Mouse (Mus musculus): ENCODE measurements at regions not wholly inside any gene's neighbourhood (a gene's known extent, or its start where the extent isn't known, plus 50 kb on each side); places are given as distances from the start of the nearest gene placed in this dataset.

DNA sequence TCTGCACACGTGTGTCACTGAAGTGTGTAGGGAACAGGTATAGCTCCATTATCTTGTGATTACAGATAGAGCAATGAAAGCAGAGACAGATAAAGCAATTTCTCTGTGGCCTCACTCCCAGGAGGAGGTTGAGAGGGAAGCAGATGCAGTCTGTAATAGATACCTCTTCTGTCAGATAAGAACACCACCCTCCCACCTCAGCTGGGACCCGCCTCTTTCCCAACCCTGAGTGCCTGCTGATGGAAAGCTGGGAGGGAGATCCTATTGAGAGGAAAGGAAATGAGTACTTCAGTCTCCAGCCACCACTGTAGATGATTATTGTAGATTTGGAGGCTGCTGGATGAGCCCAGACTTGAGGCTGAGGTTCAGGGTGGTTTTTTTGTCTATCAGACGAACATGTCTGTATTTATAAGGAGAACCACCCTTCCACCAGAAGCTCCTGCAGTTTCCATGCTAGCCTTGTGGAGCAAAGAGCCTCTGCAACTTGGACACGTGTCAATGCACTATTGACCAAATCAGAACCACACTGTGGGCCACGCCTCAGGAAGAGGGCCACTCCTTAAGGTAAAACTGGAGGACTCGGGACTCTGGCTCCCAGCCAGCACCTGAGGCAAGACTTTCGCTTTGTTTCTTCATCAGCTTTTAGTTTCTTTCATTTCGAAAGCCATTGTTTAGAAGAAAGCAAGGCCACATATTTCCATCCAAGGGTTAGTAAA is 55.3 kb upstream of the Plekha5 start:
- no peak for DNase-seq

DNA sequence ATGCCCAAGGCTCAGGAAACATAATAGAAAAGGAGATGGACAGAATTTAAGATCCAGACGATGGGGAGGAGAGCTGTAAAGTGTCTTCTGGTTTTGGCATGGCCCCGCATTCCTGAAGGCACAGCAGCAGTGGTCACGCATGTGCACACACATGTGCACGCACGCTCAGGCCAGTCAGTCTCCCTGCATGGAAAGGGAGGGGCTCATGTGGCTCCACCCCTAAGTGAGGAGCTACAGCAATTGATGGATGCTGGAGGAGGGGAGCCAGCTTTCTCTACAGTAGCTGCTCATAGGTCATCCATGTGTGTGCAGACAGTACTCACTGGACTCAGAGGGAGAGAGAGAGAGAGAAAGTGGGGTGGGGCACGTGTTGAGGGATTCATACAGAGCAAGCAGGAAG is 56.6 kb upstream of the Plekha5 start:
- no peak for DNase-seq

DNA sequence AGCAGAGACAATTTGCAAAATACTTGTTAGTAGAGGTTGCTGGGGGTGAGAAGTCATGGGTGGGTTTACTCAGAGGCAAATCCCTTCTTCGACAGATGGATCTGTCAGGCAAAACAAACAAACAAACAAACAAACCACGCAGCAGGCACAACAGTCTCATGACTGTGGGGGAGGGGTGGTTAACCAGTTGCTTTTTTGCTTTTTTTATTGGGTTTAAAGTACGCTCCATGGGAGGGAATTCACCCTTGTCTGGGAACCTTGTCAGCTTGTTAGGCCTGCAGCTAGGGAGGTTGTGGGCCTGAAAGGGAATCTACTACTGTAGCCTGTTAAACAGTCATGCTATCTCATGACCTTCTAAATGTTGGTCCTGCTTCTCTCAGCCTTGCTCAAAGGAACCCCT is 57.1 kb upstream of the Plekha5 start:
- no peak for DNase-seq

DNA sequence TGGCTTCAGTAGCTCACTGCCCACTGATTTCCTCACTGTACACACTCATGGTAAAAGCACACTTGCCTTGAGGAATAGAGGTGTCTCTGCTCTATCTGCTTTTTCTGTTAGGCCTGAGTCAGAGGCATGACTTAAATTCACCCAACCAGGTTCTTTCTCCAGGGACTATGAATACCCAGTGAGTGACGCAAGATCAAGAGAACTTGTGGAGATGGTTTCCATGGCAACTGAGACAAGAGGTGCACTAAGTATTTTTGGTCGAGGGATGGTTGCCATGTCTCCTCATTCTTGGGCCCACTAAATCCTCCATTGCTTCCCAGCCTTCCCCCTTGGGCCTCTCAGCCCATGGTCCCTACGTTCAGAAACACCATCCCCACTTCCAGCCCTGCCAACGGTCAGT is 62.9 kb upstream of the Plekha5 start:
- no peak for DNase-seq

DNA sequence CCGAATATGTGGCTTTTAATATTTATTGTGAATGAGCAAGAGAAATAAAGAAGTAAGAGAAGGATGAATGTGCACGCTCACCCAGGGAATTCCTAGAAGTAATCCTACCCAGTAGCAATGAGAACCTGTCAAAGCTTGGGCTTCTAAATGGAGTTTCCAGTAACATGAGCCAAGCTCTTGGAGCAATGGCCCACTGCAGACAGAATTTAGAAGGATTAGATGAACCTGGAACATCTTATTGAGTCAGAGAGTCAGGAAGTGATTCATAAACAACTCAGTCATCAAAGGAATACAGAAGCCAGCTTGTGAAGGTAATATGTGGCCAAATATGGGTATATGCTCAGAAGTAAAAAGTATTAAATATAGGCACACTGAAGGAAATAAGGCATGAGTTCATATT is 66.0 kb upstream of the Plekha5 start:
- DNase-seq: no peak

DNA sequence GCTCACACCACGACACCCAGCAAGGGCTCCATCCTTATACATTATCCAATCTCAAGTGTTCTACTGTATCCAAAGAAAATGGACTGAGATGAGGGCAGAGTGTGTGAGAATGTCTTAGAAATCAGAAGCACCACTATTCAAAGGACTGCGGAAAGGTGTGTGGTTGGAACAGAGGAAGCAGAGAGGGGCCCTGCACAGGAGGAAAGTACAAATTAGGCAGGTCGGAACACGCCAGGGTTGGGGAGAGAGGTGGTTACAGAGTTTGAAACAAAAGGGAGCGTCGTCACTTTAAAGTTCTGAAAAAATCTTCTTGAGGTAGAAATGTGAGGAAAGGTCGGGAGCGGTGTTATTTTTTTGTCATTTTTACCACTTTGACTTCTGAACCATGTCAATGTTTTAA is 66.6 kb upstream of the Plekha5 start:
- DNase-seq: no peak

DNA sequence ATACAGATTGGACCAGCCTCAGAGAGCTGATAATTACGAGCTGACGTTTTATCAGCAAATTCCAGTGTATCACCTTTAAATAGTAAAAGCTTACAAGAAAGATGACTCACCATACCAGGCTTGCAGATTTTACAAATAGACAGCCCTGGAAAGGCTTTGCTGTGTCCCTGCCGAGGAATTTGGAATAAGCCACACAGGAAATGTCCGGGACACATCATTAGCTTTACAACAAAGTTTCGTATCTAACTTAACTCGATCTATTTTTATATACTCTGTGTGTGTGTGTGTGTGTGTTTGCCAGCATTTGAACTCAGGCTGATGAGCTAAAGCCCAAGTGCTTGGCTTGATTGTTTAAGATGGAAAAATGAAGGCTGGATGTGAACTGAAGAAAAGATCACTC is 69.8 kb upstream of the Plekha5 start:
- DNase-seq: no peak

DNA sequence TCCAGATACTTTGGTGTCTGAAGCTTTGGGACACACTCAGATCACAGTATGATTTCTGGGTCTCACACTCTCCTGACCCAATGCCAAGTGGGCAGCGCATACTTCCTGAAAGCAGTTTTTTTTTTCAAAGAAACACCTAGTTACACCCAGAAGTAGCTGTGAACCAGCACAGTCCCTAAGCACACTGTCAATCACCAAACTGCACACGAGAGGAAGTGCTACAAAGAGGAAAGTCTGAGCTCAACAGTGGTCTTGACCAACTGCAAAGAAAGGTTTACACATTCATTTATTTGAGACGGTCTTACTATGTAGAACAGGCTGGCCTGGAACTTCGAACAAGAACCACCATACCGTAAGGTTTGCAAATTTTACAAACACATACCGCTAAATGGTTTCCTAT is 70.2 kb upstream of the Plekha5 start:
- no peak for DNase-seq

DNA sequence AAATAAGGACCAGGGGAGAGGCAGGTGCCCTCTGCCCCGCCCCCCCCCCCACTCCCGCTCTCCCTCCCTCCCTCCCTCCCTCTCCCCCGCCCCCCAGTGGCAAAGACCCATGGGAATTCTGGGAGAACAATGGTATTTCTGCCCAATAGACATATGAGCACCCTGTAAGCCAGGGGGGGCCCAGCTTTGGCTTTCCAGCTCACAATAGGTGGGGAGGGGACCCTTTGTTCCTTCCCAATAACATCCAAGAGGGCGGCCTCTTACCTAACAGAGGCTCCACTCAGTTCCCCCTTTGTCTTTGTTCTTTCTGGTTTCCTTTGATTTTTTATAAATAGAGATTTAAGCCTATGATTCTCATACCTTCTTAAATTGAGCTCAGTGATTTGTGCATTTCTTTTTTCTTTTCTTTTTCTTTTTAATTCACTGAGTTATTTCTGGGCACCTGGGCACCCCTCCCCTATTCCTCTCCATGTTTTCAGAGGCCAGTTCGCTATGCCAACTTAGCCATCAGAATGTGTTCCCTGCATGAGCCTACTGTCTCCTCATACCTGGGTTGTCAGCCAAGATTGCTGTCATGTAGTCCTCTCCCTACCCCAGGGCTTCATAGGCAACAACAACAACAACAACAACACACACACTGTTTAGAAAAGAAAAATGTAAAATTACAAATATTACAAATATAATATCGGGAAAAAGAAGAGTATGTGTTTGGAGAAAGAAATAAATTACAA is 72.3 kb upstream of the Plekha5 start:
- DNase-seq: no peak

DNA sequence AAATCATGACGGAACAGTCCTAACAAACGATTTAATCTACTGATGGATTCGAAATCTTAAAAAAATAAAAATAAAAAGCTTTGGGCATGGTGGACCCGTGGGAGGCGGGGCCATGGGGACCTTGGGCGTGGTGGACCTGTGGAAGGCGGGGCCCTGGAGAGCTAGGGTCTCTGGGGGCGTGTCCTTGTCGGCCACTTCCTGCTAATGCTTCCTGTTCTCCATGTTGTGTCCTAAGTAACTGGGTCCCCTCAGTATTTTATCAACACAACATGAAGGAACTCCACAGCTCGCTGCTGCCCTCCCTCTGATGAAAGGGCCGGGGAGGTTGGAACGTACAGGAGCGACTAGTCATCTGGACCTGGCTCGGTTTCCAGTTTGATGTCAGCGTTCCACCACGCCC is 75.3 kb upstream of the Plekha5 start:
- no peak for DNase-seq

DNA sequence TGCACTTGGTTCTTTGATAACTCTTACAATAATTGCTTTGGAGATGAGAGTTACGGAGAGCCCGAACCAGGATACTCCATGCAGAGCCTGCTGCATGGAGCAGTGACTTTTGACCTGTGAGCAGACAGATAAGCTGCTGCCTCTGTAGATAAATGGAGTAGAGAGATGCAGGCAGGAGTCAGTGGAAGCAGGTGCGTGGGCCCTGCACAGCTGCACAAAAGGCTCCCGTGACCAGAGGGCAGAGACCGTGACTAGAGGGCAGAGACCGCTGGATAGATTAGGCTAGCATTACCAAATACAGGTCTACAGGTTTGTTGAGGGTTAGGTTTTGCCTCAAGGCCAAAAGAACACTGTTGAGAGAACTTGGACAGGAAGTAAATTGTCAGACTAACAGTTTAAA is 76.9 kb upstream of the Plekha5 start:
- peak; percentile 13 for DNase-seq

DNA sequence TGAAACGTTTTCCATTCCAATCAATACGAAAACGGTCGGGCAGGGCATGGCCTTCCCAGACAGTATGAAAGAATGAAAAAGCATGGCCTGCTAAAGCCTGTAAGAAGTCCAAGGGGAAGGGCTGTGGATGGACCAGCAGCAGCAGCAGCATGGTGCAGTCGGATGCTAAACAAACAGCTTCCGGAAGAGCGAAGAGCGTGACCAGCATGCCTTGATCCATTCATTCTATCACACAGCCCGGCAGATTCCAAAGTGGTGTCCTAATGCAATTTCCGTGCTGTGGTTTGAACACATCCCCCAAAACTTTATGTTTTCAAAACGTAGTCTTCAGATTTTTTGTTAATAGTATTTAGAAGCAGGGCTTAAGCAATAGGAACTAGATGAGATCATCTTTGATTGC is 80.2 kb upstream of the Plekha5 start:
- DNase-seq: no peak

DNA sequence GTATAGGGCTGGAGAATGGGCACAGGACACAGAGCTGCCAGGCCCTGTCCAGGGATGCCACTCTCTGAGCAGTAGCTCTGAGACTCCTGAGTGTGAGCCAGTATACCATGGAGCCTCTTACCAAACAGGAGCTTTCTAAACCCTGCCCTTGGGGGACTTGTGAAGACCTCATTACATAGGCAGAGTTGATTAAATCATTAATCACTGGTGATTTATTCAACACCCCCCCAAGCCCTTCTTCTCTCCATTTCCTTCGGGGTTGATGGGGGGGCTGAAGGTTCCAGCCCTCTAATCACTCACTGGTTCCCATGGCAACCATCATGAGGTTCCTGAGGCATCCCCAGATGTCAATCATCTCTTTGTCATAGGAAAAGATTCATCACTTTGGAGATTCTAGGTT is 81.0 kb upstream of the Plekha5 start:
- DNase-seq: no peak

DNA sequence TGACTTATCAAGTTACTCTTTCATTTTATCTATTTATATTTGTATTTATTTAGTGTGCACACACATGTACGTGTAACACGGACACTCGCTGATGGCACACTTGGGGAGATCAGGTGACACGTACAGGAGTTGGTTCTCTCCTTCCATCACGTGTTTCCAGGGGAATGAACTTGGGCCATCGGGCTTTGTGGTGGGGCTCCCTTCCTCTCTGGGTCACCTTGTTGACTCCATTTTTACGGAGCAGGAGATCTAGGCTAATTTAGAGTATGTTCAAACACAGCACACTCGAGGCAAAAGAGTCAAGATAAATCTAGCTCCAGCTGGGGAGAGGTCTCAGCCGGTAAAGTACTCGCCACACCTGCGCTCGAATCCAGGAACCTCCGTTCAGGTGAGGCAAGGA is 84.1 kb upstream of the Plekha5 start:
- no peak for DNase-seq

DNA sequence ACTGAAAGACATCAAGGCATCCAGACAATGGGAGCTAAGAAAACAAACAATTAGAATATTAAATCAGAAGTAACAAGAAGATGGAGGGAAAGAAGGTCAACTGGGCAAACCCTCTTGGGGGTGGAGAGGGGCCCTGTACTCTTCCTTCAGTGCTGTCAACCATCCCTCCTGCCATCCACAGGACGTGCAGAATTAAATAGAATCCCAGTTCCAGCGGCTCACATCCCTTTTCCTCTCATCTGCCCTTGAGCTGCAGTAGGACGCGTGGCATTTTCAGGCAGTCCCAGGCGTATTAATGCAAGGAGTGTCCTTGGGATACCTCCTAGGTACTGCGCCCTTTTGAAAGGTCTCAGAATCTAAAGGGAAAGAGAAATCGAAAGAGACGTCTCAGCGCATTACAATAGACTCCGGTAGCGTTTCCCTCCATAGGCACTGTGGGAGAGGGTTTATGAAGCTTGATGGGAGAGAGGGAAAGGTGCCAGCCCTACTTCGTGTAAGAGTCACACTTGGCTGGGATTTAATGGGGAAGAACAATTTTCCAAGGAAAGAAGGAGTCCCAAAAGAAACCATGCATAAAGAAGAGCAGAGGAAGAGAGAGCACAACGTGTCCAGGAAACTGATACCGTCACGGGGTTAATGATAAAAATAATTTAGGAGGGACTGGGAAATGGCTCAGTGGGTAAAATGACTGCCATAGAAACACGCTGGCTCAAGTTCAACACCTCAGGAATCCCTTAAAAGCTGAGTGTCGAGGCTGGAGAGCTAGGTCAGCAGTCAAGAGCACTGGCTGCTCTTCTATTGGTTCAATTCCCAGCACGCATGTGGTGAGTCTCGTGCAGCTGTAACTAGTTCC is 85.7 kb upstream of the Plekha5 start:
- no peak for DNase-seq

DNA sequence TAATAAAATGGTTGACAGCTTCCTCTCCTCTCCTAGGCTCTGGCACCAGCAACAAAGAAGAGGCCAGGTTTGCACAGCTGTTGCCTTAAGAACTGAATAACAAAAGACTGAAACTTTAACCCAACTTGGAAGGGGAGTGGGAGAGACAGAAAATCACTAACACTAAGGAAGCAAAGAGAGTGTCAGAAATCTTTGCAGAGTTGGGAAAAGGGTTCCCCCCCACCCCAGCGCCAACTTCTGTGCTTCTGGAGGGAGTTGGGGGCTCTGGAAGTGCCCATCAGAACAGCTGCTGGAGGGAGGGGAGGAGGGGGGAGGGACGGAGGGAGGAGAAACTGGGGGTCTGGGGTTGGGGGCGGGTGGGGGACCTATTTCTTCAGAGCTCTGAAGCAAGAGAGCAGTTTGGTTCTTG is 86.8 kb upstream of the Plekha5 start:
- no peak for DNase-seq

DNA sequence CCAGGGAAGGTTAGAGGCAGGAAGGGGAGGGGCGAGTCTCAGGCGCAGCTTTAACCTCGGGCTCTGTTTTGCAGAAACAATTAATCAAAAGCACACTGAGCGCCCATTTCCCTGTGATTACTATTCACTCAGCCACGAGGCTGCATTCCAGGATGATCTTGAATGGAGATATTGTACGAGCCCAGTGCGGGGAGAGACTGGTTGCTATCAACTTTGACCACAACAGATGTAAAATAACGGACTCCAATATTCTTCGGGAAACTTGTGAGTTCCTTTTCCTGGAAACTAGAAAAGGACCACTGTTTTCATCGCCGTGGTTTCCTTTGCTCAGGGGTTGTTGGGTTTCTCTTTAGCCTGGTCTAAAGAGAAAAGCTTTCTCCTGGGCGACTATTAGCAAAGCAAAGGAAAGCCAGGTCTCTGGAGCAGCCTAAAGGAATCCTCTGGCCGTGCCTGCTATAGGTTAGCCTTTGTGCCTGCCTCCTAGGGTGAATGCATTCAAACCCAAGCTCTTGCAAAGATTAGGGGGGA is 87.4 kb upstream of the Plekha5 start:
- no peak for DNase-seq

DNA sequence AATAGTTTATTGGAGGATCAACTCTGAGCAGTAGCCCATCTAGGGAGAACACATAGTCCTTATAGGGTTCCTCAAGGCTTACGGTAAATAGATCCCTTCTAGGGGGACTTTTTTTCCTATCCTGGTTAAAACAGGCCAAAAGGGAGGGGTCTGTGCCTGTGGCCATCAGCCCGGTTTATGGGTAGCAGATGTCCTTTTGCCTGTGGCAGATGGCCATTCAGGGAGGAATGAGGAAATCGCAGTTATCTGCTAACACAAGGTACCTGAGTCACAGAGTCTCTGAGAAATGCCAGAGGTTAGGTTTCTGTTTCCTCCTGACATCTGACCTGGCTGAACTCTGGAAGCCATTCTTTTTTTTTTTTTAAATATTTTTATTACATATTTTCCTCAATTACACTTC is 90.5 kb upstream of the Plekha5 start:
- DNase-seq: no peak

DNA sequence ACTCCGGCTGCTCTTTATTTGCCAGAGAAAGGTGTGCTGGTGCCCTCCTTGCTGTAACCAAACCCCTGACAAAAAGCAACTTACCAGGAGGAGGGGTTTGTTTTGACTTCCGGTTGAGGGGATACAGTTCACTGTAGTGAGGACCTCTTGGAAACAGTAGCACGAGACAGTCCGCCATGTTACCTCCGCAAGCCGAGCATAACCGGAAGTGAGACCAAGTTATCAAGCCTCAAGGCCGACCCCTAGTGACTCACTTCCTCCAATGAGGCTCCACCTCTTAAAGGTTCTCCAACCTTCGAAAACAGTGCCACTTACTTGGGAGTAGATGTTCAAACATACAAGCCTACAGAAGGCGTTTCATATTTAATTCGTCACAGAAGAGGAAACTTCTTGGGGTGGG is 115.2 kb upstream of the Plekha5 start:
- DNase-seq: no peak

DNA sequence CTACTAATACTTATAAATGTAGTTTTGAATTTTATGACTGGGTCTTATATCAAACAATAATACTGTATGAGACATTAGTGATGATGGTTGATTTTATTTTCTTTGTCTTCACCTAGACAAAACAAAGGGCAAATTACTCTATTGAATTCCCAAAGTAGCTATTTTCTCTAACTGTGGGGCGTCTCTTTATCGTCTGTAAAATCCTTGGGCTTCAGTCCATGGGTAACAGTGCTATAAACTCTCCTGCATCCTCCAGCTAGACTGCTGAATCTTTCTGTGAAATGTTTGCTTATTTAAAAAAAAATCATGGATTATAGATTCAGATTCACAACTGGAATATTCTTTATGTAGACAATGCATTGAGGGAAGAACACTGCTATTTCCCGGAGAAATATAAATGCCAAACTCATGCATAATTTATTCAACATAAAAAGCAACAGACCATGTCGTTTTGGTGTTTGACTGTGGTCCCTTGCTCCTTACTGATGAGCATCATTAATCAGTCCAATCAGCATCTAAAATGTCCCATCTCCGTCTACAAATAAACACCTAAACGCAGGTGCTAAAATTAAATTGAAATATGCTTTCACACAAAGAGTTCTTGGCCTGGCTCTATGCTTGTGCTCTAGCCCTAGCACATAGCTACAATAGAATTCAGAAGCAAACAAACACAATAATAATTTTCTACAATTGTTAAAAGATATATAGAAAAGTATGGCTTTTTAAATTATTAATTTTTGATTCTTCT is 116.9 kb upstream of the Plekha5 start:
- DNase-seq: no peak

DNA sequence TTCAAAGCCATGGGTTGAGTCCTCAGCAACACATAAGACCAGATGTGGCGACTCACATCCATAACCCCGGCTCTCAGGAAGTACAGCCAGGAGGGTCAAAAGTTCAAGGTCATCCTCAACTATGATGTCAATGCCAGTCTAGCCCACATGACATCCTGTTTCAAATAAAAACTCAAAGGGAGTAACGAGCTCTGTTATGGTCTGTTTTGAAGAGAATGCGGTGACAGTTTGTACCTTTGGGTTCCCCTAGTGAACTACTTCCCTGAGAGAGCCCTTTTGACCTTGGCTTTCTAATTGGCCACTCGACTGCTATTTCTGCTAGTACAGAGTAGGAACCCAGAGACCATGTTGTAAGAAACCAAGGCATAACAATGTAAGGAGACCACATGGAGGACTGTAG is 119.7 kb upstream of the Plekha5 start:
- no peak for DNase-seq

DNA sequence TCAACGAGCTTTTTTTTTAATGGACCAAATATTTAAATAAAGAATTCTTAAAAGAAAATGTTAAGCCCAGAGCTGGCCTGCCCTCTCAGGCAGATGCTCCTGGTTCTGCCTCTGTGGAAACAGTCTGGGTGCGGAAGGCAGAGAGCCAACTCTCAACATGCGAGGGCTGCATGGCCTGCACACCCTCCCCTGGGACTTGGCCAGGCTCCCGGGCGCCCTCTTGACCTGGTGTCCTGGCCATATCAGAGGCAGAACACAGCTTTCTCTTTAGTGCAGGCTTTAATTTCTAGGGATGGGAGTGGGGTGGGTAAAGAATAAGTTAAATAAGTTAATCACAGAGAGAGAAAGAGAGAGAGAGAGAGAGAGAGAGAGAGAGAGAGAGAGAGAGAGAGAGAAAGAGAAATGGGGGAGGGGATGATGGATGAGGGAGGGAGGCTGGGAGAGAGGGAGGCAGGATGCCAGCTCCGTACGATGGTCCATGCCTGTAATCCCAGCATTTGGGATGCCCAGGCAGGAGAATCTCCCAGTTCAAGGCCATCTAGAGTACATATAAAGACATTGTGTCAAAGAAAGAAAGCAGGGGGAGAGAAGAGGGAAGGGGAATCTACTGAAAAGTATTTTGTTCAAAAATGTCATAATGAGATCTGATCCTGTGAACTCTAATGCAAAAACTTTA is 123.2 kb upstream of the Plekha5 start:
- peak; percentile 72 for DNase-seq

All from liver (tissue).